Mouse (Mus musculus) urinary bladder, postnatal 10 days (tissue): ENCODE data around the gene Gm6526.
"Not testable (repeated sequence)": the region's sequence is repeated elsewhere in the genome, so short reads cannot be mapped to it uniquely, and the experiment has no call there.

ENCODE experiments used
- DNase-seq: peaks from one replicate; pipeline ENCODE4 v3.0.0; 2022; ENCODE audit warnings: low spot score

Gm6526 gene

GRCm38 (mm10) chr14:43747566-43747965, at the start of gene Gm6526:
Gene Gm6526, plus strand, starts transcription at chr14:43747866.
- DNase-seq = not testable (repeated sequence)

- not testable (repeated sequence) for DNase-seq
Observed at GRCm38 (mm10) chr14:43727385-43727784, 20.3 kb upstream of the Gm6526 start, which contains the start of gene Gm16506. Gene Gm16506, minus strand, starts transcription at chr14:43727485.

GRCm38 (mm10) chr14:43784645-43785044, 37.0 kb downstream of the Gm6526 start, which contains the start of gene Gm8180:
Gene Gm8180, minus strand, starts transcription at chr14:43784745.
- not testable (repeated sequence) for DNase-seq

DNA sequence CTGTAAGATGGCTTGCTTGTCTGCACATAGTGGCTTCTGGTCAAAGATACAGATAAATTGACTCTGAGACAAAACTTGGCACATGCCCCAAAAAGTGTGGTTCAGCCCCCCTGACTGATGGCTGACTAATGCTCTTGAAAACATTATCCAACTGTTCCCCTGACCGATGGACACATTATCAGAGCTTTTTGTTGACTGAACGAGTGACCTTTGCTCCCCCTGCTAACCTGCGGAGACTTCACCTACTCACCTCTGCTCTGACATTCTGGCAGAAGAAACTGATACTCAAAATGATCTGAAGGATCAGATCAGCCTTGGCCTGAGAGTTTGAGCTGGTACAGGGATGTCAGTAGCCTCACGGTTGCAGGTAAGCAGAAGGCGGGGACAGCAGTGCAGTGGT, 46.1 kb downstream of the Gm6526 start:
- not testable (repeated sequence) for DNase-seq

GRCm38 (mm10) chr14:43796069-43796904, 48.6 kb downstream of the Gm6526 start:
- DNase-seq = no peak

- DNase-seq = not testable (repeated sequence)
Observed at GRCm38 (mm10) chr14:43796905-43797470, 49.3 kb downstream of the Gm6526 start.

GRCm38 (mm10) chr14:43804435-43804834, 56.8 kb downstream of the Gm6526 start:
- not testable (repeated sequence) for DNase-seq
